Mouse (Mus musculus): Measurements from ENCODE around the gene Lrp5.

DNA sequence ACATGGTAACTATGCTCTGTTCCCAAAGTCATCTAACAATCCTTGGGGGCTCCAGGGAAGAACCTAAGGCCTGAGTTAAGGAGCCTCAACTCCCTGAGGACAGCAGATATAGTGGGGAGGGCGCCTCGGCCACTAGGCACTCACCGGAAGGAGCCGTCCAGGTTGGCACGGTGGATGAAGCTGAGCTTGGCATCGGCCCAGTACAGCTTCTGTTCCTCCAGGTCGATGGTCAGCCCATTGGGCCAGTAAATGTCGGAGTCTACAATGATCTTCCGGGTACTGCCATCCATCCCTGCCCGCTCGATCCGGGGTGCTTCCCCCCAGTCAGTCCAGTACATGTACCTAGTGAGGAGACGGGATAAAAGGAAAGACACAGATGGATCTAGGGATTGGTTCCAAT lies 34.4 kb downstream of the Lrp5 start:
- no peak for TF ChIP-seq CTCF (IDR thresholded peaks at IDR 0.05; ENCODE audit: borderline replicate concordance, extremely low read depth, insufficient read depth, insufficient read length)
- TF ChIP-seq POLR2A (IDR thresholded peaks at IDR 0.05; ENCODE audit: borderline replicate concordance, extremely low read depth, insufficient read depth, insufficient read length, poor library complexity, severe bottlenecking) = no peak

All from brain, embryonic 14.5 days (tissue).